Mouse (Mus musculus) heart, embryonic 11.5 days (tissue): ENCODE data around the gene Cds2. TPM values are rescaled to one million over a fixed set of nuclear protein-coding genes. Genes with fewer than 3 reads are reported as not detected.

Source experiments
- ATAC-seq: fragments of 200-750 bp; cut with Nextera tagmentation; replicated peaks from 2 replicates; pipeline ENCODE4 v1.8.0; 2017; ENCODE audit warnings: moderate library complexity; ENCODE audit not compliant: insufficient number of reproducible peaks, low FRiP score, low TSS enrichment
- H3K27ac ChIP-seq: fragments of 300-500 bp; sonication (generic); 2 replicates; pipeline ENCODE4 v1.5.1; 2014; ENCODE audit warnings: mild to moderate bottlenecking, low read depth, low read length
- H3K27me3 ChIP-seq: fragments of 300-500 bp; sonication (generic); 2 replicates; pipeline ENCODE4 v1.6.1; 2014; ENCODE audit warnings: mild to moderate bottlenecking, low read length, mixed read lengths; ENCODE audit not compliant: control insufficient read depth, insufficient read depth
- H3K36me3 ChIP-seq: fragments of 300-500 bp; sonication (generic); 2 replicates; pipeline ENCODE4 v1.6.1; 2014; ENCODE audit warnings: mild to moderate bottlenecking, low read length, moderate library complexity, mixed read lengths; ENCODE audit not compliant: control insufficient read depth, insufficient read depth
- H3K4me1 ChIP-seq: fragments of 300-500 bp; sonication (generic); 2 replicates; pipeline ENCODE4 v1.6.1; 2014; ENCODE audit warnings: low read length; ENCODE audit not compliant: control insufficient read depth, insufficient read depth
- H3K4me2 ChIP-seq: fragments of 300-500 bp; sonication (generic); 2 replicates; pipeline ENCODE4 v1.6.1; 2014; ENCODE audit warnings: mild to moderate bottlenecking, moderate library complexity
- H3K4me3 ChIP-seq: fragments of 300-500 bp; sonication (generic); 2 replicates; pipeline ENCODE4 v1.5.1; 2014; ENCODE audit warnings: low read depth, low read length
- H3K9ac ChIP-seq: fragments of 300-500 bp; sonication (generic); 2 replicates; pipeline ENCODE4 v1.6.1; 2014; ENCODE audit warnings: mild to moderate bottlenecking, low read depth, low read length, moderate library complexity
- H3K9me3 ChIP-seq: fragments of 300-500 bp; sonication (generic); replicated peaks from 2 replicates; pipeline ENCODE4 v1.6.1; 2016; ENCODE audit warnings: low read length; ENCODE audit not compliant: control insufficient read depth
- WGBS: fragments of 180-500 bp; shearing (Covaris S2); extraction: QIAGEN DNeasy Blood & Tissue Kit; methylation state at CpG from one replicate; pipeline ENCODE4 v1.1.7; 2014; ENCODE audit not compliant: insufficient replicate concordance; 5-methylcytosine and 5-hydroxymethylcytosine counted together
- polyA plus RNA-seq: library from polyadenylated mRNA; unstranded; fragments of >200 nt; fragmentation: Nextera tagmentation; extraction: Ambion mirVana; gene quantifications from 2 replicates; pipeline ENCODE4 v1.2.1, GENCODE M21; 2014

Gene Cds2
- polyA plus RNA-seq, 1 experiment from 2014 or later = 18.5 TPM

GRCm38 (mm10) chr2:132341293-132341692 is 78.3 kb downstream of the Cds2 start:
- WGBS = 68% methylated on average over 3 of the region's 3 CpGs
- Histone ChIP-seq H3K4me2 (no peak overlapping the region), H3K36me3 (no peaks in the 10 kb centered on the region), H3K27ac (no peak overlapping the region), H3K9me3 (no peaks in the 10 kb centered on the region), H3K4me3 (no peak overlapping the region), H3K4me1 (no peaks in the 10 kb centered on the region; the same call in 1 of the 2 replicates), H3K9ac (no peak overlapping the region), H3K27me3 (no peaks in the 10 kb centered on the region)
- ATAC-seq = no peak

GRCm38 (mm10) chr2:132343846-132344245 is 80.9 kb downstream of the Cds2 start:
- Histone ChIP-seq H3K9me3 (no peaks in the 10 kb centered on the region), H3K27me3 (no peaks in the 10 kb centered on the region), H3K4me2 (no peak overlapping the region), H3K9ac (no peak overlapping the region), H3K36me3 (no peaks in the 10 kb centered on the region), H3K4me3 (no peak overlapping the region), H3K4me1 (no peaks in the 10 kb centered on the region; the same call in 1 of the 2 replicates), H3K27ac (no peak overlapping the region)
- 75% methylated on average over 11 of the region's 11 CpGs for WGBS
- no peak for ATAC-seq

Other genes with a start within 250 kb of the Cds2 start
- 3.1 and 3.9 TPM in 2 replicates for gene Rassf2, start 232.9 kb upstream of the Cds2 start, polyA plus RNA-seq
- gene Slc23a2, start 118.0 kb upstream of the Cds2 start, polyA plus RNA-seq = 8.7 and 10.2 TPM in 2 replicates
- 42.1 and 44.2 TPM in 2 replicates for gene Tmem230, start 15.3 kb upstream of the Cds2 start, polyA plus RNA-seq
- 209 and 212 TPM in 2 replicates for gene Pcna, start 9.8 kb upstream of the Cds2 start, polyA plus RNA-seq
- gene Prokr2, start 122.3 kb downstream of the Cds2 start, polyA plus RNA-seq = 1.8 and 2.6 TPM in 2 replicates